Mouse (Mus musculus): ENCODE results near the gene Ccdc114. TPM values are rescaled to one million over a fixed set of nuclear protein-coding genes. Genes with fewer than 3 reads are reported as not detected.
"Not testable (repeated sequence)": the region's sequence is repeated elsewhere in the genome, so short reads cannot be mapped to it uniquely, and the experiment has no call there.

The Ccdc114 gene
- polyA plus RNA-seq, 1 experiment from 2014 or later: 2.4 TPM

DNA sequence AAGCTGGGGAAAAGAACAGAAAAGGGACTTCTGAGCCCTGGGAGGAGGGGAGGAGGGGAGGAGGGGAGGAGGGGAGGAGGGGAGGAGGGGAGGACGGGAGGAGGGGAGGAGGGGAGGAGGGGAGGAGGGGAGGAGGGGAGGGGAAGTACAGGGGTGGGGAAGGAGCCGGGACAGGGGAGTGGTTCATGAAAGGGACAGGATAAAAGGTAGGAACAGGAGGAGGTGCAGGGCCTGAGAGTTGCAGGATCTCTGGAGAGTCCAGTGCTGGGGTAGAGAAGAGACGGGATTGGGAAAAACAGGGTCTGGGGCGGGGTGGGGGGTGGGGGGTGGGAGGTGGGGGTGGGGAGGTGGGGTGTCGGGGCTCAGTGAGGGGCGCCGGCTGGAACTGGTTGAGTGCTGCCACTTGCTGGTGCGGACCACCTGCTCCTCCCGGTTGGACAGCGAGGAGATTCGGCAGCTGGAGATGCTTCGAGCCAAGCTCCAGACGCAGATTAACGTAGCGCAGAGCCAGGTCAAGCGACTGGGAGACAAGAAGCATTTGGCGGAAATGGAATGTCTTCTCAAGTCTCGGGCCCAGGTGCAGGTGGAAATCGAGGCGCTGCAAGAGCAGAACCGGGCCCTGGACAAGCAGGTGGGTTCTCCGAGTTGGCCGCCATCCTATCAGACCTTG is 4.9 kb downstream of the Ccdc114 start:
- peaks cover 0 to 8% of the 10 kb centered on the region in 2 experiments; a peak in 2 of 4 replicates for H3K4me1 ChIP-seq (ENCODE audit: control insufficient read depth in 2 of 2, insufficient read depth in 2 of 2, low read length in 2 of 2)
- 14% methylated on average over 20 of the region's 23 CpGs for WGBS
- no peak overlapping the region for H3K9ac ChIP-seq (ENCODE audit: low read length)
- H3K36me3 ChIP-seq (ENCODE audit: control insufficient read depth, insufficient read depth, low read length): no peaks in the 10 kb centered on the region
- H3K4me2 ChIP-seq (ENCODE audit: low read length): no peak overlapping the region
- peaks cover 5% of the 10 kb centered on the region for H3K27me3 ChIP-seq (ENCODE audit: control insufficient read depth, insufficient read depth, low read length)
- H3K9me3 ChIP-seq (ENCODE audit: control insufficient read depth, low read length): peaks cover 13% of the 10 kb centered on the region; the same call in 1 of the 2 replicates
- H3K4me3 ChIP-seq (ENCODE audit: control insufficient read depth in 1 of 2, insufficient read depth in 1 of 2, low read depth in 1 of 2, low read length in 2 of 2): no peak overlapping the region
- no peak for ATAC-seq (ENCODE audit: insufficient number of reproducible peaks, insufficient read depth, low FRiP score, low read depth)
- H3K27ac ChIP-seq (replicated peaks in 1 of 2; ENCODE audit: control insufficient read depth in 1 of 2, insufficient read depth in 1 of 2, low read depth in 2 of 2, low read length in 2 of 2): no peak overlapping the region

DNA sequence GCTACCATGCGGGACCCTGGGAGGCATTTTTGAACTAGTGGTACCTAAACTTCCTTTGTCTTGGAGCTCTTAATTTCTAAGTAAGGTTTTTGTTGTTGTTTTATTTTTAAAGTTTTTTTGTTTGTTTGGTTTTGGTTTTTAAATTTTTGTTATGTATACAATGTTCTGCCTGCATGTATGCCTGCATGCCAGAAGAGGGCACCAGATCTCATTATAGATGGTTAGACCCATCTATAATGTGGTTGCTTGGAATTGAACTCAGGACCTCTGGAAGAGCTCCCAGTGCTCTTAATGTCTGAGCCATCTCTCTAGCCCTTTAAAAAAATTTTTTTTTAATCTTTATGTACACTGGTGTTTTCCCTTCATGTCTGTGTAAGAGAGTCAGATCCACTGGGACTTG is 5.8 kb downstream of the Ccdc114 start:
- peaks cover 13% of the 10 kb centered on the region; the same call in 1 of the 2 replicates for H3K9me3 ChIP-seq (ENCODE audit: control insufficient read depth, low read length)
- 79% methylated on average over 1 of the region's 1 CpGs for WGBS
- ATAC-seq (ENCODE audit: insufficient number of reproducible peaks, insufficient read depth, low FRiP score, low read depth): no peak

GRCm38 (mm10) chr7:45933766-45934165 is 9.9 kb downstream of the Ccdc114 start:
- not testable (repeated sequence) for H3K4me1 ChIP-seq (ENCODE audit: control insufficient read depth in 2 of 2, insufficient read depth in 2 of 2, low read length in 2 of 2); ATAC-seq (ENCODE audit: insufficient number of reproducible peaks, insufficient read depth, low FRiP score, low read depth); H3K27me3 ChIP-seq (ENCODE audit: control insufficient read depth, insufficient read depth, low read length); H3K36me3 ChIP-seq (ENCODE audit: control insufficient read depth, insufficient read depth, low read length); H3K9ac ChIP-seq (ENCODE audit: low read length); H3K4me3 ChIP-seq (ENCODE audit: control insufficient read depth in 1 of 2, insufficient read depth in 1 of 2, low read depth in 1 of 2, low read length in 2 of 2); H3K4me2 ChIP-seq (ENCODE audit: low read length); H3K27ac ChIP-seq (replicated peaks in 1 of 2; ENCODE audit: control insufficient read depth in 1 of 2, insufficient read depth in 1 of 2, low read depth in 2 of 2, low read length in 2 of 2)
- WGBS: 90% methylated on average over 12 of the region's 12 CpGs
- peaks cover 13% of the 10 kb centered on the region; the same call in 1 of the 2 replicates for H3K9me3 ChIP-seq (ENCODE audit: control insufficient read depth, low read length)

More for the DNA sequence above, 5.8 kb downstream of the Ccdc114 start:
- Histone ChIP-seq H3K27ac (replicated peaks in 1 of 2; ENCODE audit: control insufficient read depth in 1 of 2, insufficient read depth in 1 of 2, low read depth in 2 of 2, low read length in 2 of 2) (no peak overlapping the region), H3K27me3 (ENCODE audit: control insufficient read depth, insufficient read depth, low read length) (peaks cover 5% of the 10 kb centered on the region), H3K9ac (ENCODE audit: low read length) (no peak overlapping the region), H3K4me2 (ENCODE audit: low read length) (no peak overlapping the region), H3K36me3 (ENCODE audit: control insufficient read depth, insufficient read depth, low read length) (no peaks in the 10 kb centered on the region), H3K4me3 (ENCODE audit: control insufficient read depth in 1 of 2, insufficient read depth in 1 of 2, low read depth in 1 of 2, low read length in 2 of 2) (no peak overlapping the region), H3K4me1 (ENCODE audit: control insufficient read depth in 2 of 2, insufficient read depth in 2 of 2, low read length in 2 of 2) (peaks cover 0 to 2% of the 10 kb centered on the region in 2 experiments; a peak in 2 of 4 replicates)

GRCm38 (mm10) chr7:45935114-45935513 is 11.2 kb downstream of the Ccdc114 start:
- no peak overlapping the region for H3K4me2 ChIP-seq (ENCODE audit: low read length)
- H3K4me3 ChIP-seq (ENCODE audit: control insufficient read depth in 1 of 2, insufficient read depth in 1 of 2, low read depth in 1 of 2, low read length in 2 of 2): no peak overlapping the region
- H3K27ac ChIP-seq (replicated peaks in 1 of 2; ENCODE audit: control insufficient read depth in 1 of 2, insufficient read depth in 1 of 2, low read depth in 2 of 2, low read length in 2 of 2): no peak overlapping the region
- H3K9ac ChIP-seq (ENCODE audit: low read length): no peak overlapping the region
- H3K36me3 ChIP-seq (ENCODE audit: control insufficient read depth, insufficient read depth, low read length): no peaks in the 10 kb centered on the region
- H3K9me3 ChIP-seq (ENCODE audit: control insufficient read depth, low read length): peaks cover 13% of the 10 kb centered on the region; the same call in 1 of the 2 replicates
- no peaks in the 10 kb centered on the region for H3K27me3 ChIP-seq (ENCODE audit: control insufficient read depth, insufficient read depth, low read length)
- 0 out of 4 replicates have a peak, but pooled peaks cover 0 to 4% of the 10 kb centered on the region in 2 experiments for H3K4me1 ChIP-seq (ENCODE audit: control insufficient read depth in 2 of 2, insufficient read depth in 2 of 2, low read length in 2 of 2)
- ATAC-seq (ENCODE audit: insufficient number of reproducible peaks, insufficient read depth, low FRiP score, low read depth): no peak
- 26% methylated on average over 7 of the region's 7 CpGs for WGBS

DNA sequence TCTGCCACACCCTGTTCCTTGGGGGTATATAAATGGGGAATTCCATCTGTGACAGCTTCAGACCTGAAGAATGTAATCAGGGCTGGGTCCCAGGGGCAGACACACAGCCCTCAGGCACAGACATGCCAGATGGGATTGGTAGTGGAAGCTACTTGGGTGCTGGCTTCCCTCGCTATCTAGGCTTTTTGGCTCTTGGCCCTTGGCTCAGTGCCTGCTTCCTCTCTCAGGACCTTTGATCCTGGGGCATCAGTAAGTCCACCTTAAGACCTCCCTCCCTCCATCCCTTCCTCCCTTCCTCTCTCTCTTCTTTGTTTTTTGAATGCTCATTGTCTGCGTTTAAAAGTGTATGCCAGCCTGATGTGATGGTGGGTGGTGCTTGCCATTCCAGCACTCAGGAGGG is 16.0 kb downstream of the Ccdc114 start:
- Histone ChIP-seq H3K9ac (ENCODE audit: low read length) (no peak overlapping the region), H3K4me1 (ENCODE audit: control insufficient read depth in 2 of 2, insufficient read depth in 2 of 2, low read length in 2 of 2) (0 out of 4 replicates have a peak, but pooled peaks cover 0 to 4% of the 10 kb centered on the region in 2 experiments), H3K4me2 (ENCODE audit: low read length) (no peak overlapping the region), H3K27ac (replicated peaks in 1 of 2; ENCODE audit: control insufficient read depth in 1 of 2, insufficient read depth in 1 of 2, low read depth in 2 of 2, low read length in 2 of 2) (no peak overlapping the region), H3K27me3 (ENCODE audit: control insufficient read depth, insufficient read depth, low read length) (no peaks in the 10 kb centered on the region), H3K9me3 (ENCODE audit: control insufficient read depth, low read length) (no peaks in the 10 kb centered on the region), H3K36me3 (ENCODE audit: control insufficient read depth, insufficient read depth, low read length) (no peaks in the 10 kb centered on the region), H3K4me3 (ENCODE audit: control insufficient read depth in 1 of 2, insufficient read depth in 1 of 2, low read depth in 1 of 2, low read length in 2 of 2) (no peak overlapping the region)
- 40% methylated on average over 2 of the region's 2 CpGs for WGBS
- no peak for ATAC-seq (ENCODE audit: insufficient number of reproducible peaks, insufficient read depth, low FRiP score, low read depth)

GRCm38 (mm10) chr7:45941986-45942385 is 18.1 kb downstream of the Ccdc114 start:
- no peak overlapping the region for H3K4me3 ChIP-seq (ENCODE audit: control insufficient read depth in 1 of 2, insufficient read depth in 1 of 2, low read depth in 1 of 2, low read length in 2 of 2)
- no peak overlapping the region for H3K4me2 ChIP-seq (ENCODE audit: low read length)
- no peaks in the 10 kb centered on the region for H3K36me3 ChIP-seq (ENCODE audit: control insufficient read depth, insufficient read depth, low read length)
- H3K9me3 ChIP-seq (ENCODE audit: control insufficient read depth, low read length): no peaks in the 10 kb centered on the region
- WGBS: 71% methylated on average over 9 of the region's 9 CpGs
- no peaks in the 10 kb centered on the region for H3K27me3 ChIP-seq (ENCODE audit: control insufficient read depth, insufficient read depth, low read length)
- H3K9ac ChIP-seq (ENCODE audit: low read length): no peak overlapping the region
- ATAC-seq (ENCODE audit: insufficient number of reproducible peaks, insufficient read depth, low FRiP score, low read depth): no peak
- H3K27ac ChIP-seq (replicated peaks in 1 of 2; ENCODE audit: control insufficient read depth in 1 of 2, insufficient read depth in 1 of 2, low read depth in 2 of 2, low read length in 2 of 2): no peak overlapping the region
- 0 out of 4 replicates have a peak, but pooled peaks cover 0 to 4% of the 10 kb centered on the region in 2 experiments for H3K4me1 ChIP-seq (ENCODE audit: control insufficient read depth in 2 of 2, insufficient read depth in 2 of 2, low read length in 2 of 2)

DNA sequence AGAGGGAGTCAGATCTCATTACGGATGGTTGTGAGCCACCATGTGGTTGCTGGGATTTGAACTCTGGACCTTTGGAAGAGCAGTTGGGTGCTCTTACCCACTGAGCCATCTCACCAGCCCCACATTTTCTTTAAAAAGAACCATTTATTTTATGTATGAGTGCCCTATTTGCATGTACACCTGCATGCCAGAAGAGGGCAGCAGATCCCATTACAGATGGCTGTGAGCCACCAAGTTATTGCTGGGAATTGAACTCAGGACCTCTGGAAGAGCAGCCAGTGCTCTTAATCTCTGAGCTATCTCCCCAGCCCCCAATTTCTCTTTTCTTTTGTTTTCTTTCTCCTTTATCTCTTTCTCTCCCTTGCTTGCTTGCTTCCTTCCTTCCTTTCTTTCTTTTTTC is 19.4 kb downstream of the Ccdc114 start:
- H3K9ac ChIP-seq (ENCODE audit: low read length); H3K36me3 ChIP-seq (ENCODE audit: control insufficient read depth, insufficient read depth, low read length); H3K27ac ChIP-seq (replicated peaks in 1 of 2; ENCODE audit: control insufficient read depth in 1 of 2, insufficient read depth in 1 of 2, low read depth in 2 of 2, low read length in 2 of 2); H3K4me1 ChIP-seq (ENCODE audit: control insufficient read depth in 2 of 2, insufficient read depth in 2 of 2, low read length in 2 of 2); H3K4me2 ChIP-seq (ENCODE audit: low read length); H3K4me3 ChIP-seq (ENCODE audit: control insufficient read depth in 1 of 2, insufficient read depth in 1 of 2, low read depth in 1 of 2, low read length in 2 of 2); H3K27me3 ChIP-seq (ENCODE audit: control insufficient read depth, insufficient read depth, low read length); ATAC-seq (ENCODE audit: insufficient number of reproducible peaks, insufficient read depth, low FRiP score, low read depth); H3K9me3 ChIP-seq (ENCODE audit: control insufficient read depth, low read length): not testable (repeated sequence)
- 56% methylated on average over 1 of the region's 1 CpGs for WGBS

- no peak overlapping the region for H3K4me2 ChIP-seq (ENCODE audit: low read length)
- no peak for ATAC-seq (ENCODE audit: insufficient number of reproducible peaks, insufficient read depth, low FRiP score, low read depth)
- whole genome bisulfite sequencing: 66% methylated on average over 4 of the region's 4 CpGs
- H3K4me3 ChIP-seq (ENCODE audit: control insufficient read depth in 1 of 2, insufficient read depth in 1 of 2, low read depth in 1 of 2, low read length in 2 of 2): no peak overlapping the region
- H3K4me1 ChIP-seq (ENCODE audit: control insufficient read depth in 2 of 2, insufficient read depth in 2 of 2, low read length in 2 of 2): no peaks in the 10 kb centered on the region
- no peak overlapping the region for H3K27ac ChIP-seq (replicated peaks in 1 of 2; ENCODE audit: control insufficient read depth in 1 of 2, insufficient read depth in 1 of 2, low read depth in 2 of 2, low read length in 2 of 2)
- no peaks in the 10 kb centered on the region for H3K9me3 ChIP-seq (ENCODE audit: control insufficient read depth, low read length)
- H3K27me3 ChIP-seq (ENCODE audit: control insufficient read depth, insufficient read depth, low read length): no peaks in the 10 kb centered on the region
- H3K36me3 ChIP-seq (ENCODE audit: control insufficient read depth, insufficient read depth, low read length): no peaks in the 10 kb centered on the region
- H3K9ac ChIP-seq (ENCODE audit: low read length): no peak overlapping the region
These were observed 25.2 kb downstream of the Ccdc114 start for GRCm38 (mm10) chr7:45949061-45949460.
